Mouse (Mus musculus) E14TG2a.4 (cell line): ENCODE measurements around the gene Rnf38.

Experiments used
- CTCF ChIP-seq: conservative IDR thresholded peaks from 2 replicates; pipeline ENCODE4 v1.5.1; 2014; ENCODE audit warnings: low read length
- NANOG ChIP-seq: IDR thresholded peaks from 2 replicates; pipeline ENCODE4 v1.6.1; 2014; ENCODE audit warnings: borderline replicate concordance, low read length, mixed read lengths
- POU5F1 ChIP-seq: IDR thresholded peaks from 2 replicates; pipeline ENCODE4 v1.6.1; 2014; ENCODE audit warnings: low read length, borderline replicate concordance

DNA sequence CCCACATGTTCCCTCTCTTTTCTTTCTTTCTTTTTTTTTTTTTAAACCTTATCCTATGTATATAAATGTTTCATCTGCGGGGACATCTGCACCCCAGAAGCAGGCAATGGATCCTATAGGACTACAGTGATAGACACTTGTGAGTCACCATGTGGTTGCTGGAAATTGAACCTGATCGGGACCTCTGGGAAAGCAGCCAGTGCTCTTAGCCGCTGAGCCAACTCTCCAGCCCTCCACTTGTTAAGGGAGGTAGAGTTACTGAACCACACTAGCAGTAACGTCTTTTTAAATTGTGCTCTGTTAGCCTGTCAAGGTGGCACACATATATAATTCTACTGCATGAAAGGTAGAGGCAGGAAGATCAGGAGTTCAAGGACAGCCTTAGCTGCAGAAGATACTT lies 8.0 kb upstream of the Rnf38 start:
- TF ChIP-seq CTCF (no peak), NANOG (no peak), POU5F1 (no peak)
